Mouse (Mus musculus) small intestine, adult 2 months (tissue): ENCODE results near the gene 1700021F05Rik. TPM values are rescaled to one million over a fixed set of nuclear protein-coding genes. Genes with fewer than 3 reads are reported as not detected.
A peak's percentile ranks its signal among the peaks of the same experiment; 100 is the strongest.

Experiments
- H3K27ac ChIP-seq: fragments of 200-500 bp; 2 replicates; pipeline ENCODE4 v1.5.1; 2012; ENCODE audit warnings: low read depth, low read length, control low read depth, inconsistent platforms; ENCODE audit not compliant: insufficient read depth
- H3K27me3 ChIP-seq: fragments of 200-500 bp; 2 replicates; pipeline ENCODE4 v1.6.1; 2012; ENCODE audit warnings: mild to moderate bottlenecking, moderate library complexity, low read length, inconsistent platforms; ENCODE audit not compliant: control insufficient read depth, insufficient read depth
- H3K36me3 ChIP-seq: fragments of 200-500 bp; 2 replicates; pipeline ENCODE4 v1.6.1; 2012; ENCODE audit warnings: mild to moderate bottlenecking, low read length, control low read depth, inconsistent platforms; ENCODE audit not compliant: control insufficient read depth, insufficient read depth
- H3K4me1 ChIP-seq: fragments of 200-500 bp; 2 replicates; pipeline ENCODE4 v1.6.1; 2012; ENCODE audit warnings: low read length, inconsistent platforms, mixed read lengths; ENCODE audit not compliant: control insufficient read depth, insufficient read depth, insufficient read length
- H3K4me3 ChIP-seq: fragments of 200-500 bp; 2 replicates; pipeline ENCODE4 v1.5.1; 2012; ENCODE audit warnings: low read depth, mild to moderate bottlenecking, control low read depth, inconsistent platforms, low read length, moderate library complexity
- CTCF ChIP-seq: fragments of 200-500 bp; IDR thresholded peaks from 2 replicates; pipeline ENCODE4 v1.5.1; 2012; ENCODE audit warnings: low read depth, mild to moderate bottlenecking, control low read depth, inconsistent platforms, low read length, moderate library complexity, mixed read lengths; ENCODE audit not compliant: insufficient replicate concordance, insufficient read length; ENCODE audit errors: extremely low read depth
- POLR2A ChIP-seq: fragments of 200-500 bp; IDR thresholded peaks from 2 replicates; pipeline ENCODE4 v1.6.1; 2012; ENCODE audit warnings: low read depth, mild to moderate bottlenecking, control low read depth, inconsistent platforms, low read length, moderate library complexity
- WGBS: fragments of 180-500 bp; shearing (Covaris S2); methylation state at CpG from one replicate; pipeline ENCODE4 v1.1.7; 2018; 5-methylcytosine and 5-hydroxymethylcytosine counted together
- polyA plus RNA-seq: library from polyadenylated mRNA; depleted of rRNA; stranded (reverse); fragments of >200 nt; gene quantifications from 2 replicates; pipeline ENCODE4 v1.2.3, GENCODE M21; 2012

The 1700021F05Rik gene
- polyA plus RNA-seq, 1 experiment = 5.3 TPM

DNA sequence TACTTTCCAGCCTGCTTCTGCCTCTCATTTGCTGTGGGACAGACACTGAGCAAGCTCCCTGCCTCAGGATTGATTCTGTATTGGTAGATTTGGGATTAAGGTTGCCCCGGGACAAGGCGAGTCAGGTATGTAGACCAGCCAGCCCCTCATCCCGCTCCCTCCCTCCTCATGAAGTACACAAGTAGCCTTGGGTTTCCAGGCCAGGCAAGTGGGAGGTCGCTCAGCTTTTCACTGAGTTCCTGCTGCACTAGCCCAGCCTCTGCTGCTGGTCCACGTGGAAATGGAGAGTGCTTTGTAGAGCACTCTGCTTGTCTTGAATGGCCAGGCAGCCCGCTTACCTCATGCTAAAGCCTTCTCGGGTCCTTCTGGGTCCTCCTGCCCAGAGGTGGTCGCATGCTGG is 50.8 kb downstream of the 1700021F05Rik start:
- Histone ChIP-seq H3K4me3 (no peak overlapping the region), H3K27ac (no peak overlapping the region), H3K4me1 (peaks cover 14% of the 10 kb centered on the region), H3K27me3 (no peaks in the 10 kb centered on the region), H3K36me3 (0 out of 2 replicates have a peak, but pooled peaks cover 1% of the 10 kb centered on the region)
- no peak for TF ChIP-seq CTCF
- no peak for TF ChIP-seq POLR2A
- WGBS = 81% methylated on average over 8 of the region's 8 CpGs

DNA sequence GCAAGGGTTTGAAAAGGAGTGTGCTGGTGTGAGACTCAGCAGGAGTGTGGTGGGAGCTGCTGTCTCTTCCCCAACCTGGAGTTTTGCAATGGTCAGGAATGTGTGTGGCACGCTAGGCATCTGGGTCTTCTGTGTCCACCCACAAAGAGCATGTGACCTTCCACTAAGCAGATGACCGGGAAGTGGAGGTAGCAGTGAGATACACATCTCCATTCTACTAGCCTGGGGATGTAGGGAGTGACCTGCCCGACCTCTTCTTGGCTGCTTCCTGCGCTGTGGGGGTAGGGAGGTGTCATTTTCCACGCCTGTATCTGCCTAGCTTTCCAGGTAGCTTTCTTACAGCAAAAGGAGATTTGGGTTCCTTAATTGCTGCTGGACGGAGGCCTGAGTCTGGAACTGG is 51.2 kb downstream of the 1700021F05Rik start:
- Histone ChIP-seq H3K27me3 (no peaks in the 10 kb centered on the region), H3K4me1 (peaks cover 14% of the 10 kb centered on the region), H3K36me3 (no peaks in the 10 kb centered on the region), H3K4me3 (no peak overlapping the region), H3K27ac (no peak overlapping the region)
- TF ChIP-seq CTCF (no peak), POLR2A (no peak)
- WGBS = 60% methylated on average over 6 of the region's 6 CpGs

DNA sequence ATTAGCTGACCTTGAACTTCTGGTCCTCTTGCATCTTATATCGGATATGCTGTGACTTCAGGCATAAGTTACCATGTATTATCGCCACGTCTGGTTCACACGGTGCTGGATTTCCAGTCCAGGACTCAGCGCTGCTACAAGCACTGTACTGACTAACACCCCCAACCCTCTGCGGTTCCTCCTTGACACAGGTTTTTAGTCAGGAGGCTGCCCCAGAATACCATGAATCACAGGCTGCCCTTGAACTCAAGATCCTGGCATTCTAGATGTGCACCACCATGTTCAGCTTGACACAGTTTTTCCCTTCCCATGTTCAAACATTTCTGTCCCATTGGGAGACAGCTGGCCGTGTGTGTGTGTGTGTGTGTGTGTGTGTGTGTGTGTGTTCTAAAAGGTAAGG is 51.7 kb downstream of the 1700021F05Rik start:
- no peak for TF ChIP-seq POLR2A
- TF ChIP-seq CTCF = no peak
- Histone ChIP-seq H3K36me3 (no peaks in the 10 kb centered on the region), H3K4me1 (peaks cover 14% of the 10 kb centered on the region), H3K4me3 (no peak overlapping the region), H3K27ac (no peak overlapping the region), H3K27me3 (no peaks in the 10 kb centered on the region)
- 92% methylated on average over 7 of the region's 7 CpGs for WGBS

DNA sequence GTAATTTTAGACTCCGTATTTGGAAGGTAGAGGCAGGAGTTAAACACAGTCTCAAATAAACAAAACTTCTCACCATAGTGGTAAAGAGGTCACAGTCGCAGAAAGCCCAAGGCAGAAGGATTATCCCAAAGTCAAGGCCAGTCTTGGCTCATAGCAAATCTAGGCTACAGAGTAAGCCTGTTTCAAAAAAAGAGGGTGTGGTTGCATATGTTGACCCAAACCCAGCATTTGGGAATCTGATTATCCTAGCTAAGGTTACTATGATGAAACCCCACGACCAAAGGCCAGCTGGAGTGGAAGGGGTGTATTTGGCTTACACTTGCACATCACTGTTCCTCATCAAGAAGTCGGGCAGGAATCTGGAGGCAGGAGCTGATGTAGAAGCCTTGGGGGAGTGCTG is 52.5 kb downstream of the 1700021F05Rik start:
- H3K36me3 ChIP-seq = no peaks in the 10 kb centered on the region
- no peaks in the 10 kb centered on the region for H3K27me3 ChIP-seq
- no peak for TF ChIP-seq POLR2A
- no peak for TF ChIP-seq CTCF
- peaks cover 14% of the 10 kb centered on the region; the same call in 1 of the 2 replicates for H3K4me1 ChIP-seq
- WGBS = 60% methylated on average over 4 of the region's 4 CpGs
- peak overlapping the region; percentile 80 for H3K27ac ChIP-seq
- H3K4me3 ChIP-seq = no peak overlapping the region

DNA sequence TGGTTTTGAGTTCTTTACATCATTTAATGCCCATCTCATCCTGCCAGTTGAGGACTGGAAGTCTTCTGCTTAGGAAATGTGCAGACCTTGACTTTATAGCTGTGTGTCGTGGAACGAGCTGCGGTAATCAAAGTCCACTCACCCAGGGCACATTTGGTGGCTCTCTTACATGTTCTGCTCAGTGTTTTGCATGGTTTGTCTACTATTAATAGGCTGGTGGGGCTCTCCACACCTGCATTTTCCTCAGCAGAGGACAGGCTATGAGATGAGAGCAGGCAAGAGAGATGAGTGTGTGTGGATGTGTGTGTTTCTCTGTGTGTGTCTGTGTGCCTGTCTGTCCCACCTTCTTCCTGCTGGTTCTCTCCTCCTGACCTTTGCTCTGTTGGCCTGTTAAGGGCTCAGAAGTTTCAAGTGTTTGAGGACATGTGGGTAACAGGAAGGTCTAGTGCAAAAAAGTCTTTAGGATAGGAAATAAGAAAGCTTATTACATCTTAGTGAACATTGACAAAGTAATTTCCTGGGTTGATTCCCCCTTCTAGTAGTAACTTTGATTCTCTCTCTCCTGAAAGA is 53.3 kb downstream of the 1700021F05Rik start:
- Histone ChIP-seq H3K27ac (peak overlapping the region; percentile 80), H3K36me3 (no peaks in the 10 kb centered on the region), H3K4me3 (no peak overlapping the region), H3K4me1 (peaks cover 14% of the 10 kb centered on the region; the same call in 1 of the 2 replicates), H3K27me3 (no peaks in the 10 kb centered on the region)
- no peak for TF ChIP-seq POLR2A
- no peak for TF ChIP-seq CTCF
- WGBS = 24% methylated on average over 3 of the region's 3 CpGs

DNA sequence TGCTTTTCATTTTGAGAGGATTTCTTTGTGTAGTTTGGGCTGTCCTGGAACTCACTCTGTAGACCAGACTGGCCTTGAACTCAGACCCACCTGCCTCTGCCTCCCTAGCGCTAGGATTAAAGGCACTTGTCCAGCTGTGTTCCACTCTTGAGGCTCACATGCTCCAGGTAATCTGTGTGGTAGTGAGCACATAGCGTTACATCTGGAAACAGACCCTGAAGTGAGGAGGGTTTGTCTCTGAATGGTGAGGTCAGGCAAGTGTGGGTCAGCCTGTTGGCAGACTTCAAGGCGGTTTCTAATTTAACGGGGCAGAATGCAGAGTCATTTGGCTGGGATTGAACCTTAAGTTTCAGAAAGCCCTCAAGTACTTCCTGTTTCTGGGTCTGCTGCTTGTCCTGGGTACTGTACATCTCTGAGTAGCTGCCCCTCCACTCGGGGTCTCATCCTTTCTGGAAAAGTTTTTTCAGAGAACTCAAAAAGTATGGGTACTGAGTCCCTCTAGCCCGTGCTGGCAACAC is 55.0 kb downstream of the 1700021F05Rik start:
- no peak overlapping the region for H3K4me3 ChIP-seq
- no peak for TF ChIP-seq CTCF
- TF ChIP-seq POLR2A = no peak
- H3K4me1 ChIP-seq = peaks cover 14% of the 10 kb centered on the region; the same call in 1 of the 2 replicates
- WGBS = 76% methylated on average over 6 of the region's 6 CpGs
- no peaks in the 10 kb centered on the region for H3K36me3 ChIP-seq
- no peak overlapping the region for H3K27ac ChIP-seq
- no peaks in the 10 kb centered on the region for H3K27me3 ChIP-seq

DNA sequence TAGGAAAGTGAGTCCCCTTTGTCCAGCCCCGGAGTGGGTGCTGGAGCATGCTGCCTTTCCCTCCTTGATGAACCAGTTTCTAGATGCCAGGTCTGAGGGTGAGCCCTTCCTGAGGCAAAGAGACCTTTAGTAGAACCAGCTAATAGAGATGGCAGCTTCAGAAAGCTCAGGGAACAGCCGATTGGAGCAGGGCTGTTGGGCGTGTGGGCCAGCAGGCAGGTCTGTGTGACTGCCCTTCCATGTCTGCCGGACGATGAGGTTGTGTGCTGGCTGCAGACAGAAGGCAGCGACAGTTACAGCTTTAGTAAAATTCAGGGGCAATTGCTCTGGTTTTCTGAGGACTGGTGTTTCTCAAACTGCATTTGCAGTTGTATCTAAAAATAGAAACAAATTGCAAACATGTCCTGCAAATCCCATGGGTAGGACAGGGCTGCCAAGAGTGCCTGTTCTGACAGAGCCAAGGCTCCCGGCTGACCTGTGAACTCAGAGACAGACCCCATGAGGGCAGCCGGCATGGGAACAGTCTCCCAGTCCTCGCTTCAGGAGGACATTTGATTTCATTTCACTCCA is 57.3 kb downstream of the 1700021F05Rik start:
- Histone ChIP-seq H3K36me3 (no peaks in the 10 kb centered on the region), H3K4me1 (peaks cover 8% of the 10 kb centered on the region; the same call in 1 of the 2 replicates), H3K27me3 (peaks cover 3% of the 10 kb centered on the region; the same call in 1 of the 2 replicates), H3K4me3 (no peak overlapping the region), H3K27ac (no peak overlapping the region)
- TF ChIP-seq POLR2A = no peak
- no peak for TF ChIP-seq CTCF
- 68% methylated on average over 9 of the region's 9 CpGs for WGBS
